Mouse (Mus musculus): Measurements from ENCODE around the gene Rps6ka6.

The Rps6ka6 gene

DNA sequence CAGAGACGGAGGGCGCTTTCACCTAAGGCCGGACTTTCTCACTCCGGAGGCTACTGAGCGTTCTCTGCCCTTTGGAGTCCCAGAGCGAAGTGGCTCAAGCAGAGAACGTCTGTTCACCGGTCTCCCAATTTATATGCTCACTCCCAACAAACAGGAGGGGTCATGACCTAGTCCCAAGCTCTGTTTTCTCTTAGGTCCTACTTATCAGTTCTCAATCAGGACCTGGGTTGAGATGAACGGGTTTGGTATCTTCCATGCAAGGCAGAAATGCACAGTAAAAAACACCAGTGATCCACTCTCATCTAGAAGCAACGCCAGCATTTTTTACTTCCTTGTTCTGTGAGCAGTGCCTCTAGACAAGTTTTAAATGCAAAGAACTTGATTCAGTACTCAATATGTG lies at the start of gene Rps6ka6:
Gene Rps6ka6 (minus strand): TSS at position 101 of the 400 bp plus-strand sequence.
- DNase-seq (ENCODE audit: low read depth, low spot score), result no peak

- DNase-seq (ENCODE audit: low read depth, low spot score), result no peak
These were observed 39.3 kb upstream of the Rps6ka6 start for GRCm38 (mm10) chrX:111577044-111577443.

DNA sequence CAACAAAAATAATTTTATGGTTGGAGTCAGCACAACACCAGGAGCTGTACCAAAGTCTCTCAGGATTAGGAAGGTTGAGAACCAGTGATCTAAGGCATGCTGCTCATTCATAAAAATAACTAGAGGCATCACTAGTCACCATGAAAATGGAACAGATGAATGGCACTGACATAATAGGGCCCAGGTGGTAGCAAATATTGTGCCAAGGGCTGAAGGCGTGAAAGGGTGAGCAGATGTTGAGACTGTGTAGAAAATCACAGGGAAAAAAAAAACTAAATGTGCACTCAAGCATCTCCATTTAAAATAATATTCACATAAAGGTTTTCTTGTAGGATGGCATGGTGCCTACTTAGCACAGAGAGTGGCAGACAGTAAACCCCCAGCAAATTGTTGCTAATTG lies 19.6 kb downstream of the Rps6ka6 start:
- no peak for DNase-seq (ENCODE audit: low read depth, low spot score)

- no peak for DNase-seq (ENCODE audit: low read depth, low spot score)
These were observed 74.1 kb downstream of the Rps6ka6 start for GRCm38 (mm10) chrX:111463565-111464093.

DNA sequence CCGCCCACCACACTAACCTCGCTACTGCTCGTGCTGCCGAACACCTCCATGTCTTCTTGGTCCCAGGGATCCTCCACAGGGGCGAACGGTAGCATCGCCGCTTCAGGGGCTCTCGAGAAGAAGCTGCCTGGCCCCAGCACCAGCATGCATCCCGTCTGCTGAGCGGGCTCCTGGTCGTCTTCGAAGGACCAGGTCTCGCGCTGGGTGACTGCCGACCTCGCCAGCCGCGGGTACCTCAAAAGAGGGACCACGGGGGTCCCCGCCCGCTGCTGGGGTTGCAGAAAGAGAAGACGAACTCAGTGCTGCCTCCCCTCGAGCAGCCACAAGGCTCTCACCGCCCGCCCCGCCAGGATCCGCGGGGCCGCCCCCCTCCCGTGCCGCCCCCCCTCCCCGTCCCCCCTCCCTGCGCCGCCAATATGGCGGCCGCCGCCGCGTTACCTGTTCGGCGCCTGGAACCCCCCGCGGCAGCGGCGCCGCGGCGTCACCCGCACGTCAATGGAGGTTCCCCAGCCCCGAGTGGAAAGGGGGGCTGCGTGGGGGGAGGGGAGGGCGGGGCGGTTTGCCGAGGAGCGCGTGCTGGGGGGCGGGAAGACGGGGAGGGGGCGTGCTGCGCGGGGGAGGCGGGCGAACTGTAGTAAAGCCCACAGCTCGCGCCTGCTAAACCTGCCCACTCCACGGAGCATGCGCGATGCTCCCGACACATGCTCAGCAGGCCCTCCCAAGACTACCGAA lies 74.8 kb downstream of the Rps6ka6 start:
- DNase-seq (ENCODE audit: low read depth, low spot score), result peak; percentile 71

DNA sequence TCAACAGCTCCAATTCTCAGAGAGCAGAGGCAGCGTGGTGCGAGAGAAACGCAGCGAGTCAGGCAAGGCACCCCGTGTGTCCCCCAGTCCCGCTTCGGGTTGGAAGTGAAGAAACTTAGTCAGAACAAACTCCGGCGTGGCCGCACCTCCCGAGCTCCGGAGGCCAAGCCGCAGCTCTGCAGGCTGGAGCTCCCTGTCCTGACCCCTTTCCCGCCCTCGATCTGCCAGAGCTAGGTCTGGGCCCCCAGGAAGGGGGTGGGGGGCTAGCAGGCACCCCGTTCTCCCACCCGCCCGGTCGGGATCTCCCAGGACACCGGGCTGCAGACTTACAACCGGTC lies 75.3 kb downstream of the Rps6ka6 start:
- peak; percentile 14 for DNase-seq (ENCODE audit: low read depth, low spot score)

GRCm38 (mm10) chrX:111462092-111462491 lies 75.7 kb downstream of the Rps6ka6 start:
- DNase-seq (ENCODE audit: low read depth, low spot score), result no peak

DNA sequence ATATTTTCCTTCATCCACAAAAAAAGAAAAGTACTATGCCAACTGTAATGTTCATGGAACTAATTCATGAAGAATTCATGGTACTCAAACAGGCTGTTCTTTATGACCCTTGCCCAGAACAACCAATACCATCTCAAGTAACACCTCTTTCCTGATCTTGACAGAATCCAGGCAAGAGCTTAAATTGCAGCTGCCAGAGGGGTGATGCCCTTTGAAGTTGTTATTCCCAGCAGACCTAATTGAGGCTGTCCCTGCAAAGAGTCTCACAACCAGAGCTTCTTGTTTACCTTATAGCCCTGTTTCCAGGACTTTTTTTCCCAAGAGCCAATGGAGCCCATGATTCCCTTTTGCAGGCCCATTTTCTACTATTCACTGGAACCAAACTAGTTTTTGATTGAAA lies 77.6 kb downstream of the Rps6ka6 start:
- no peak for DNase-seq (ENCODE audit: low read depth, low spot score)

DNA sequence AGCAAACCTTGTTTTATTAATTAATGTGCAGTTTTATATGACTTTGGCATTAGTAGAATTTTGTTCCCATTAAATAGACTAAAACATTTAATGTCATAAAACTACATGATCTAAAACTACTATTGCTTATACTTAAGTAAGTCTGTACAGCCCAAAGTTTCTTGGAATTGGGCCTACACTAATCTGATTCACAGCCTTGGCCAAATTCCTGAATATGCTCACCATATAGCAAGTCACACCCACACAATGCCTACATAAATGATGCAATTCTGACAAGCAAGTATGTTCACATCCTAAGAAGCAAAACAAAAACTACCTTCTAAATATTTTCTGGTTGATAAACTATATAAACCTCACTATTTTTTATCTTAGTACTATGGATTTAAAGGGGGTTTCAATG lies 101.2 kb downstream of the Rps6ka6 start:
- peak; percentile 59 for DNase-seq (ENCODE audit: low read depth, low spot score)

- DNase-seq (ENCODE audit: low read depth, low spot score), result no peak
These were observed 123.0 kb downstream of the Rps6ka6 start for GRCm38 (mm10) chrX:111414775-111415174.

DNA sequence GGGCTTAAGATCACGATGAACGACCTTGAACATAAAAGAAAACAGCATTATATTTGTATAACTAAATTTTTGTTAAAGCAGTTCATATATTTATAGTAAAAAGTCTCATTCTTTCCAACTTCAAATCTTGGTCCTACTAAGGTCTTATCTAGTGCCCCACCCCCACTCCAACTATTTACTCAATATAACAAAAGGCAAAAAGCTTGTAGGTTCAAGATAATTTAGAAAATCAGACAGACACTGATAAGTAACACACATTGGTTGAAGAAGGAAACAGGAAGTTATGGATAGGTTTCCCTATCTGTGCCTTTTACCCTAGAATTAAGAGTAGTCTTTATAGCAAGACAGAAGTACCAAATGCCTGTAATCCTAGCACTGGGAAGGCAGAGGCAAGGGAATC lies 132.9 kb downstream of the Rps6ka6 start:
- no peak for DNase-seq (ENCODE audit: low read depth, low spot score)

GRCm38 (mm10) chrX:111377020-111377419 lies 160.7 kb downstream of the Rps6ka6 start:
- no peak for DNase-seq (ENCODE audit: low read depth, low spot score)

DNA sequence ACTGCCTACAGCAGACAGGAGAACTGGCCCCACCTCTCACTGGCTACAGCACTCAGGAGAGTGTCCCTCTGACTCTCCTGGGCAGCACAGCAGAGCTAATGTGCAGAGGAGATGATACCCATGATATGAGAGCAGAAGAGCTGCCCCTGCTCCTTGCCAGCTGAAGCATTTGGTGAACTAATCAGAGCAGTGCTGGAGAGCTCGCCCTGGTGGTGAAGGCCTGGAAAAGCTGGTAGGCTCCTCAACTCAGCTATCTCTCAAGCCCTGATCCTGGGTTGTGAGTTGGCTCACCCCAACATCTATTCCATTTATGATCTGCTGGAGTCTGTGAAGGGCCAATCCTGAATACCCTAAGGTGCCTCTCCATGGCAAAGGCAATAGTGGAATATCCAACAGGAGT lies 163.6 kb downstream of the Rps6ka6 start:
- no peak for DNase-seq (ENCODE audit: low read depth, low spot score)
